Mouse (Mus musculus): ENCODE results near the gene Fdx1. TPM values are rescaled to one million over a fixed set of nuclear protein-coding genes. Genes with fewer than 3 reads are reported as not detected.

Fdx1 gene
- polyA plus RNA-seq, 1 experiment from 2014 or later = 78.8 TPM

GRCm38 (mm10) chr9:51974871-51975270 is 11.5 kb upstream of the Fdx1 start:
- ATAC-seq (ENCODE audit: low read depth) (no peak), DNase-seq (ENCODE audit: low spot score) (no peak)
- Histone ChIP-seq H3K27me3 (replicated peaks; ENCODE audit: control insufficient read depth, insufficient read depth, low read length) (no peaks in the 10 kb centered on the region), H3K36me3 (ENCODE audit: control insufficient read depth, insufficient read depth, low read length) (no peaks in the 10 kb centered on the region), H3K4me3 (ENCODE audit: low read depth, low read length) (no peak overlapping the region), H3K4me2 (ENCODE audit: low read depth, low read length) (no peak overlapping the region), H3K4me1 (ENCODE audit: control insufficient read depth, insufficient read depth, low read length) (no peaks in the 10 kb centered on the region), H3K9me3 (ENCODE audit: control insufficient read depth, low read length) (no peaks in the 10 kb centered on the region), H3K9ac (ENCODE audit: low read depth, low read length) (no peak overlapping the region), H3K27ac (replicated peaks; ENCODE audit: low read depth, low read length) (no peak overlapping the region)
- WGBS = 78% methylated on average over 4 of the region's 4 CpGs

- DNase-seq (ENCODE audit: low spot score) = no peak
- H3K9ac ChIP-seq (ENCODE audit: low read depth, low read length) = no peak overlapping the region
- H3K4me3 ChIP-seq (ENCODE audit: low read depth, low read length) = no peak overlapping the region
- WGBS = 48% methylated on average over 3 of the region's 3 CpGs
- no peak overlapping the region for H3K4me2 ChIP-seq (ENCODE audit: low read depth, low read length)
- no peaks in the 10 kb centered on the region for H3K4me1 ChIP-seq (ENCODE audit: control insufficient read depth, insufficient read depth, low read length)
- H3K27me3 ChIP-seq (replicated peaks; ENCODE audit: control insufficient read depth, insufficient read depth, low read length) = no peaks in the 10 kb centered on the region
- H3K36me3 ChIP-seq (ENCODE audit: control insufficient read depth, insufficient read depth, low read length) = no peaks in the 10 kb centered on the region
- H3K27ac ChIP-seq (replicated peaks; ENCODE audit: low read depth, low read length) = no peak overlapping the region
- no peak for ATAC-seq (ENCODE audit: low read depth)
- H3K9me3 ChIP-seq (ENCODE audit: control insufficient read depth, low read length) = no peaks in the 10 kb centered on the region
Measured at GRCm38 (mm10) chr9:51973846-51974245, 10.5 kb upstream of the Fdx1 start.

GRCm38 (mm10) chr9:51966373-51966772 is 3.0 kb upstream of the Fdx1 start:
- ATAC-seq (ENCODE audit: low read depth) (no peak), DNase-seq (ENCODE audit: low spot score) (no peak)
- no peaks in the 10 kb centered on the region for H3K9me3 ChIP-seq (ENCODE audit: control insufficient read depth, low read length)

GRCm38 (mm10) chr9:51964110-51964509 is 754 bp upstream of the Fdx1 start:
- no peaks in the 10 kb centered on the region for H3K27me3 ChIP-seq (replicated peaks; ENCODE audit: control insufficient read depth, insufficient read depth, low read length)

More at GRCm38 (mm10) chr9:51966373-51966772, 3.0 kb upstream of the Fdx1 start:
- no peak overlapping the region for H3K4me2 ChIP-seq (ENCODE audit: low read depth, low read length)
- H3K4me3 ChIP-seq (ENCODE audit: low read depth, low read length) = no peak overlapping the region
- peaks cover 14% of the 10 kb centered on the region for H3K4me1 ChIP-seq (ENCODE audit: control insufficient read depth, insufficient read depth, low read length)
- H3K36me3 ChIP-seq (ENCODE audit: control insufficient read depth, insufficient read depth, low read length) = no peaks in the 10 kb centered on the region
- no peaks in the 10 kb centered on the region for H3K27me3 ChIP-seq (replicated peaks; ENCODE audit: control insufficient read depth, insufficient read depth, low read length)
- H3K27ac ChIP-seq (replicated peaks; ENCODE audit: low read depth, low read length) = no peak overlapping the region
- H3K9ac ChIP-seq (ENCODE audit: low read depth, low read length) = no peak overlapping the region

GRCm38 (mm10) chr9:51961190-51961909 is 2.0 kb downstream of the Fdx1 start:
- ATAC-seq (ENCODE audit: low read depth) = no peak
- H3K9me3 ChIP-seq (ENCODE audit: control insufficient read depth, low read length) = no peaks in the 10 kb centered on the region
- no peak overlapping the region; the same call in 1 of the 2 replicates for H3K4me3 ChIP-seq (ENCODE audit: low read depth, low read length)
- H3K27ac ChIP-seq (replicated peaks; ENCODE audit: low read depth, low read length) = no peak overlapping the region
- H3K4me1 ChIP-seq (ENCODE audit: control insufficient read depth, insufficient read depth, low read length) = peaks cover 19% of the 10 kb centered on the region
- DNase-seq (ENCODE audit: low spot score) = peak; percentile 23
- no peak overlapping the region for H3K9ac ChIP-seq (ENCODE audit: low read depth, low read length)
- no peaks in the 10 kb centered on the region for H3K27me3 ChIP-seq (replicated peaks; ENCODE audit: control insufficient read depth, insufficient read depth, low read length)
- H3K4me2 ChIP-seq (ENCODE audit: low read depth, low read length) = no peak overlapping the region
- 58% methylated on average over 6 of the region's 6 CpGs for WGBS
- H3K36me3 ChIP-seq (ENCODE audit: control insufficient read depth, insufficient read depth, low read length) = peaks cover 4% of the 10 kb centered on the region; the same call in 1 of the 2 replicates

More at GRCm38 (mm10) chr9:51964110-51964509, 754 bp upstream of the Fdx1 start:
- ATAC-seq (ENCODE audit: low read depth) (no peak), DNase-seq (ENCODE audit: low spot score) (no peak)
- Histone ChIP-seq H3K4me1 (ENCODE audit: control insufficient read depth, insufficient read depth, low read length) (peaks cover 19% of the 10 kb centered on the region), H3K9me3 (ENCODE audit: control insufficient read depth, low read length) (no peaks in the 10 kb centered on the region), H3K9ac (ENCODE audit: low read depth, low read length) (no peak overlapping the region), H3K27ac (replicated peaks; ENCODE audit: low read depth, low read length) (no peak overlapping the region), H3K4me3 (ENCODE audit: low read depth, low read length) (no peak overlapping the region), H3K36me3 (ENCODE audit: control insufficient read depth, insufficient read depth, low read length) (no peaks in the 10 kb centered on the region), H3K4me2 (ENCODE audit: low read depth, low read length) (0 out of 2 replicates have a peak overlapping the region, but pooled peaks have one; percentile 59)
- WGBS = 76% methylated on average over 6 of the region's 6 CpGs

- no peak for DNase-seq (ENCODE audit: low spot score)
- WGBS = 85% methylated on average over 2 of the region's 2 CpGs
- Histone ChIP-seq H3K27me3 (replicated peaks; ENCODE audit: control insufficient read depth, insufficient read depth, low read length) (no peaks in the 10 kb centered on the region), H3K4me3 (ENCODE audit: low read depth, low read length) (no peak overlapping the region), H3K9me3 (ENCODE audit: control insufficient read depth, low read length) (no peaks in the 10 kb centered on the region), H3K36me3 (ENCODE audit: control insufficient read depth, insufficient read depth, low read length) (peaks cover 12% of the 10 kb centered on the region), H3K27ac (replicated peaks; ENCODE audit: low read depth, low read length) (no peak overlapping the region), H3K4me2 (ENCODE audit: low read depth, low read length) (no peak overlapping the region), H3K4me1 (ENCODE audit: control insufficient read depth, insufficient read depth, low read length) (peaks cover 19% of the 10 kb centered on the region), H3K9ac (ENCODE audit: low read depth, low read length) (no peak overlapping the region)
- ATAC-seq (ENCODE audit: low read depth) = no peak
Measured at GRCm38 (mm10) chr9:51960331-51960730, 3.0 kb downstream of the Fdx1 start.

GRCm38 (mm10) chr9:51958981-51959380 is 4.4 kb downstream of the Fdx1 start:
- H3K27ac ChIP-seq (replicated peaks; ENCODE audit: low read depth, low read length) = no peak overlapping the region
- H3K4me1 ChIP-seq (ENCODE audit: control insufficient read depth, insufficient read depth, low read length) = peaks cover 19% of the 10 kb centered on the region
- H3K27me3 ChIP-seq (replicated peaks; ENCODE audit: control insufficient read depth, insufficient read depth, low read length) = no peaks in the 10 kb centered on the region
- DNase-seq (ENCODE audit: low spot score) (no peak), ATAC-seq (ENCODE audit: low read depth) (no peak)
- H3K4me3 ChIP-seq (ENCODE audit: low read depth, low read length) = no peak overlapping the region
- no peaks in the 10 kb centered on the region for H3K9me3 ChIP-seq (ENCODE audit: control insufficient read depth, low read length)
- peaks cover 12% of the 10 kb centered on the region for H3K36me3 ChIP-seq (ENCODE audit: control insufficient read depth, insufficient read depth, low read length)
- H3K4me2 ChIP-seq (ENCODE audit: low read depth, low read length) = no peak overlapping the region
- H3K9ac ChIP-seq (ENCODE audit: low read depth, low read length) = no peak overlapping the region

- Histone ChIP-seq H3K4me1 (ENCODE audit: control insufficient read depth, insufficient read depth, low read length) (peaks cover 11% of the 10 kb centered on the region), H3K4me2 (ENCODE audit: low read depth, low read length) (no peak overlapping the region), H3K27ac (replicated peaks; ENCODE audit: low read depth, low read length) (no peak overlapping the region), H3K27me3 (replicated peaks; ENCODE audit: control insufficient read depth, insufficient read depth, low read length) (no peaks in the 10 kb centered on the region), H3K9ac (ENCODE audit: low read depth, low read length) (no peak overlapping the region), H3K4me3 (ENCODE audit: low read depth, low read length) (no peak overlapping the region), H3K9me3 (ENCODE audit: control insufficient read depth, low read length) (no peaks in the 10 kb centered on the region), H3K36me3 (ENCODE audit: control insufficient read depth, insufficient read depth, low read length) (peaks cover 24% of the 10 kb centered on the region)
- WGBS = 89% methylated on average over 8 of the region's 8 CpGs
- DNase-seq (ENCODE audit: low spot score) = no peak
- no peak for ATAC-seq (ENCODE audit: low read depth)
Measured at GRCm38 (mm10) chr9:51957025-51957424, 6.3 kb downstream of the Fdx1 start.

GRCm38 (mm10) chr9:51956484-51956883 is 6.9 kb downstream of the Fdx1 start:
- Histone ChIP-seq H3K27me3 (replicated peaks; ENCODE audit: control insufficient read depth, insufficient read depth, low read length) (no peaks in the 10 kb centered on the region), H3K4me3 (ENCODE audit: low read depth, low read length) (no peak overlapping the region), H3K36me3 (ENCODE audit: control insufficient read depth, insufficient read depth, low read length) (peaks cover 25% of the 10 kb centered on the region), H3K4me1 (ENCODE audit: control insufficient read depth, insufficient read depth, low read length) (peaks cover 6% of the 10 kb centered on the region; the same call in 1 of the 2 replicates), H3K4me2 (ENCODE audit: low read depth, low read length) (no peak overlapping the region), H3K9ac (ENCODE audit: low read depth, low read length) (no peak overlapping the region), H3K27ac (replicated peaks; ENCODE audit: low read depth, low read length) (no peak overlapping the region), H3K9me3 (ENCODE audit: control insufficient read depth, low read length) (no peaks in the 10 kb centered on the region)
- DNase-seq (ENCODE audit: low spot score) = no peak
- 69% methylated on average over 2 of the region's 2 CpGs for WGBS
- ATAC-seq (ENCODE audit: low read depth) = no peak
